Mouse (Mus musculus) heart, embryonic 11.5 days (tissue): Measurements from ENCODE around the gene Olfr279. TPM values are rescaled to one million over a fixed set of nuclear protein-coding genes. Genes with fewer than 3 reads are reported as not detected.

Experiments
- ATAC-seq: fragments of 200-750 bp; cut with Nextera tagmentation; replicated peaks from 2 replicates; pipeline ENCODE4 v1.8.0; 2017; ENCODE audit warnings: moderate library complexity; ENCODE audit not compliant: insufficient number of reproducible peaks, low FRiP score, low TSS enrichment
- H3K27ac ChIP-seq: fragments of 300-500 bp; sonication (generic); 2 replicates; pipeline ENCODE4 v1.5.1; 2014; ENCODE audit warnings: mild to moderate bottlenecking, low read depth, low read length
- H3K27me3 ChIP-seq: fragments of 300-500 bp; sonication (generic); 2 replicates; pipeline ENCODE4 v1.6.1; 2014; ENCODE audit warnings: mild to moderate bottlenecking, low read length, mixed read lengths; ENCODE audit not compliant: control insufficient read depth, insufficient read depth
- H3K36me3 ChIP-seq: fragments of 300-500 bp; sonication (generic); 2 replicates; pipeline ENCODE4 v1.6.1; 2014; ENCODE audit warnings: mild to moderate bottlenecking, low read length, moderate library complexity, mixed read lengths; ENCODE audit not compliant: control insufficient read depth, insufficient read depth
- H3K4me1 ChIP-seq: fragments of 300-500 bp; sonication (generic); 2 replicates; pipeline ENCODE4 v1.6.1; 2014; ENCODE audit warnings: low read length; ENCODE audit not compliant: control insufficient read depth, insufficient read depth
- H3K4me2 ChIP-seq: fragments of 300-500 bp; sonication (generic); 2 replicates; pipeline ENCODE4 v1.6.1; 2014; ENCODE audit warnings: mild to moderate bottlenecking, moderate library complexity
- H3K4me3 ChIP-seq: fragments of 300-500 bp; sonication (generic); 2 replicates; pipeline ENCODE4 v1.5.1; 2014; ENCODE audit warnings: low read depth, low read length
- H3K9ac ChIP-seq: fragments of 300-500 bp; sonication (generic); 2 replicates; pipeline ENCODE4 v1.6.1; 2014; ENCODE audit warnings: mild to moderate bottlenecking, low read depth, low read length, moderate library complexity
- H3K9me3 ChIP-seq: fragments of 300-500 bp; sonication (generic); replicated peaks from 2 replicates; pipeline ENCODE4 v1.6.1; 2016; ENCODE audit warnings: low read length; ENCODE audit not compliant: control insufficient read depth
- WGBS: fragments of 180-500 bp; shearing (Covaris S2); extraction: QIAGEN DNeasy Blood & Tissue Kit; methylation state at CpG from one replicate; pipeline ENCODE4 v1.1.7; 2014; ENCODE audit not compliant: insufficient replicate concordance; 5-methylcytosine and 5-hydroxymethylcytosine counted together
- polyA plus RNA-seq: library from polyadenylated mRNA; unstranded; fragments of >200 nt; fragmentation: Nextera tagmentation; extraction: Ambion mirVana; gene quantifications from 2 replicates; pipeline ENCODE4 v1.2.1, GENCODE M21; 2014

Olfr279 gene
- polyA plus RNA-seq, 1 experiment from 2014 or later, result not detected

GRCm38 (mm10) chr15:98479568-98480102 lies 12.6 kb upstream of the Olfr279 start:
- 75% methylated on average over 7 of the region's 7 CpGs for WGBS
- Histone ChIP-seq H3K4me2 (no peak overlapping the region), H3K9ac (no peak overlapping the region), H3K27me3 (no peaks in the 10 kb centered on the region), H3K4me3 (no peak overlapping the region), H3K9me3 (no peaks in the 10 kb centered on the region), H3K4me1 (no peaks in the 10 kb centered on the region), H3K27ac (no peak overlapping the region), H3K36me3 (no peaks in the 10 kb centered on the region)
- no peak for ATAC-seq

- no peaks in the 10 kb centered on the region for H3K36me3 ChIP-seq
- H3K27ac ChIP-seq, result no peak within 1 kb of the TSS
- H3K4me1 ChIP-seq, result no peaks in the 10 kb centered on the region
- H3K27me3 ChIP-seq, result no peaks in the 10 kb centered on the region
- no peak for ATAC-seq
- no peak within 1 kb of the TSS for H3K9ac ChIP-seq
- H3K9me3 ChIP-seq, result no peaks in the 10 kb centered on the region
- H3K4me2 ChIP-seq, result no peak within 1 kb of the TSS
- WGBS, result 61% methylated on average over 3 of the region's 3 CpGs
- H3K4me3 ChIP-seq, result no peak within 1 kb of the TSS
Measured at GRCm38 (mm10) chr15:98482701-98483100, 9.5 kb upstream of the Olfr279 start, which contains the start of gene Lalba. Gene Lalba (minus strand): TSS chr15:98482721.

GRCm38 (mm10) chr15:98483907-98484886 lies 8.0 kb upstream of the Olfr279 start:
- ATAC-seq, result no peak
- no peaks in the 10 kb centered on the region for H3K27me3 ChIP-seq
- WGBS, result 66% methylated on average over 18 of the region's 18 CpGs
- no peak overlapping the region for H3K4me3 ChIP-seq
- H3K36me3 ChIP-seq, result no peaks in the 10 kb centered on the region
- no peaks in the 10 kb centered on the region for H3K9me3 ChIP-seq
- H3K27ac ChIP-seq, result no peak overlapping the region
- no peak overlapping the region for H3K4me2 ChIP-seq
- H3K4me1 ChIP-seq, result no peaks in the 10 kb centered on the region
- H3K9ac ChIP-seq, result no peak overlapping the region

GRCm38 (mm10) chr15:98486433-98487021 lies 5.7 kb upstream of the Olfr279 start:
- WGBS, result 90% methylated on average over 8 of the region's 8 CpGs
- Histone ChIP-seq H3K27me3 (no peaks in the 10 kb centered on the region), H3K4me3 (no peak overlapping the region), H3K4me2 (no peak overlapping the region), H3K4me1 (no peaks in the 10 kb centered on the region), H3K27ac (no peak overlapping the region), H3K36me3 (no peaks in the 10 kb centered on the region), H3K9me3 (no peaks in the 10 kb centered on the region), H3K9ac (no peak overlapping the region)
- ATAC-seq, result no peak

GRCm38 (mm10) chr15:98491332-98491731 lies 870 bp upstream of the Olfr279 start:
- H3K9ac ChIP-seq, result no peak overlapping the region
- ATAC-seq, result no peak
- H3K4me2 ChIP-seq, result no peak overlapping the region
- H3K4me3 ChIP-seq, result no peak overlapping the region
- H3K27me3 ChIP-seq, result no peaks in the 10 kb centered on the region
- no peaks in the 10 kb centered on the region for H3K36me3 ChIP-seq
- H3K27ac ChIP-seq, result no peak overlapping the region
- H3K4me1 ChIP-seq, result no peaks in the 10 kb centered on the region
- WGBS, result 57% methylated on average over 2 of the region's 2 CpGs
- no peaks in the 10 kb centered on the region for H3K9me3 ChIP-seq

- H3K9ac ChIP-seq, result no peak overlapping the region
- no peak overlapping the region for H3K4me3 ChIP-seq
- peaks cover 3% of the 10 kb centered on the region; the same call in 1 of the 2 replicates for H3K27me3 ChIP-seq
- H3K4me2 ChIP-seq, result no peak overlapping the region
- H3K4me1 ChIP-seq, result no peaks in the 10 kb centered on the region
- ATAC-seq, result no peak
- no peaks in the 10 kb centered on the region for H3K9me3 ChIP-seq
- H3K36me3 ChIP-seq, result no peaks in the 10 kb centered on the region
- H3K27ac ChIP-seq, result no peak overlapping the region
- 76% methylated on average over 17 of the region's 17 CpGs for WGBS
Measured at GRCm38 (mm10) chr15:98497631-98498030, 5.4 kb downstream of the Olfr279 start.

GRCm38 (mm10) chr15:98503317-98503716 lies 11.1 kb downstream of the Olfr279 start:
- no peak overlapping the region for H3K9ac ChIP-seq
- H3K36me3 ChIP-seq, result no peaks in the 10 kb centered on the region
- no peak overlapping the region for H3K27ac ChIP-seq
- no peak overlapping the region for H3K4me2 ChIP-seq
- peaks cover 3% of the 10 kb centered on the region; the same call in 1 of the 2 replicates for H3K27me3 ChIP-seq
- H3K9me3 ChIP-seq, result no peaks in the 10 kb centered on the region
- H3K4me1 ChIP-seq, result no peaks in the 10 kb centered on the region
- no peak for ATAC-seq
- no peak overlapping the region for H3K4me3 ChIP-seq
- WGBS, result 74% methylated on average over 3 of the region's 3 CpGs

- no peak overlapping the region for H3K4me2 ChIP-seq
- H3K36me3 ChIP-seq, result no peaks in the 10 kb centered on the region
- no peaks in the 10 kb centered on the region for H3K4me1 ChIP-seq
- no peak overlapping the region for H3K4me3 ChIP-seq
- H3K9me3 ChIP-seq, result no peaks in the 10 kb centered on the region
- peaks cover 3% of the 10 kb centered on the region; the same call in 1 of the 2 replicates for H3K27me3 ChIP-seq
- H3K27ac ChIP-seq, result no peak overlapping the region
- WGBS, result 11% methylated on average over 18 of the region's 18 CpGs
- no peak overlapping the region for H3K9ac ChIP-seq
- ATAC-seq, result no peak
Measured at GRCm38 (mm10) chr15:98504514-98504913, 12.3 kb downstream of the Olfr279 start.
